Mouse (Mus musculus): Measurements from ENCODE around the gene Nxt1. TPM values are rescaled to one million over a fixed set of nuclear protein-coding genes. Genes with fewer than 3 reads are reported as not detected.

The Nxt1 gene
- polyA plus RNA-seq, 1 experiment from 2014 or later: 88.9 TPM

DNA sequence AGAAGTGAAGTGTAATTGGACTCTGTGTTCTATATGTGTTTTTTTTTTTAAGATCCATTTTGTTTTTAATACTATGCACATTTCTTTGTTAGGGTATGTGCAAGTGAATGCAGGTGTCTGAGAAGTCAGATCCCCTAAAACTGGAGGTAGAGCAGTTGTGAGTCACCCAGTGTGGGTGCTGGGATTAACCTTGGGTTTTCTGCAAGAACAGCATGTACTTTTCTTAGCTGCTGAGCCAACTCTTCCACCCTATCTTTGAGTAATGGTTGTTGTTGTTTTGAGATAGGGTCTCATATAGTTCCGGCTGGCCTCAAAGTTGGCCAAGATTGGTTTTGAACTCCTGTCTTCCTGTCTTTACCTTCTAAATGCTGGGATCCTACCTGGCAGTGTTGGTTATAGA is 10.6 kb downstream of the Nxt1 start:
- H3K4me1 ChIP-seq (replicated peaks; ENCODE audit: control insufficient read depth, insufficient read depth, low read length): peaks cover 23% of the 10 kb centered on the region
- no peak overlapping the region for H3K9ac ChIP-seq (ENCODE audit: low read length)

GRCm38 (mm10) chr2:148684972-148685371 is 12.6 kb downstream of the Nxt1 start:
- Histone ChIP-seq H3K4me3 (ENCODE audit: low read depth, low read length) (no peak overlapping the region), H3K4me2 (ENCODE audit: low read length) (no peak overlapping the region), H3K36me3 (ENCODE audit: control insufficient read depth, insufficient read depth, low read length) (peaks cover 59% of the 10 kb centered on the region), H3K27ac (ENCODE audit: low read depth) (no peak overlapping the region), H3K9me3 (ENCODE audit: control insufficient read depth, low read length) (no peaks in the 10 kb centered on the region), H3K9ac (ENCODE audit: low read length) (no peak overlapping the region), H3K4me1 (replicated peaks; ENCODE audit: control insufficient read depth, insufficient read depth, low read length) (peaks cover 13% of the 10 kb centered on the region), H3K27me3 (replicated peaks; ENCODE audit: control insufficient read depth, insufficient read depth, low read length) (no peaks in the 10 kb centered on the region)
- no peak for DNase-seq (ENCODE audit: low spot score)
- WGBS: 96% methylated on average over 2 of the region's 2 CpGs
- no peak for ATAC-seq (replicated peaks; ENCODE audit: low FRiP score, low TSS enrichment, low read depth)

More for the DNA sequence above, 10.6 kb downstream of the Nxt1 start:
- Histone ChIP-seq H3K4me2 (ENCODE audit: low read length) (no peak overlapping the region), H3K36me3 (ENCODE audit: control insufficient read depth, insufficient read depth, low read length) (peaks cover 44% of the 10 kb centered on the region), H3K9me3 (ENCODE audit: control insufficient read depth, low read length) (no peaks in the 10 kb centered on the region), H3K4me3 (ENCODE audit: low read depth, low read length) (no peak overlapping the region), H3K27me3 (replicated peaks; ENCODE audit: control insufficient read depth, insufficient read depth, low read length) (no peaks in the 10 kb centered on the region), H3K27ac (ENCODE audit: low read depth) (no peak overlapping the region)
- no peak for ATAC-seq (replicated peaks; ENCODE audit: low FRiP score, low TSS enrichment, low read depth)
- WGBS: 100% methylated on average over 1 of the region's 1 CpGs
- DNase-seq (ENCODE audit: low spot score): no peak

DNA sequence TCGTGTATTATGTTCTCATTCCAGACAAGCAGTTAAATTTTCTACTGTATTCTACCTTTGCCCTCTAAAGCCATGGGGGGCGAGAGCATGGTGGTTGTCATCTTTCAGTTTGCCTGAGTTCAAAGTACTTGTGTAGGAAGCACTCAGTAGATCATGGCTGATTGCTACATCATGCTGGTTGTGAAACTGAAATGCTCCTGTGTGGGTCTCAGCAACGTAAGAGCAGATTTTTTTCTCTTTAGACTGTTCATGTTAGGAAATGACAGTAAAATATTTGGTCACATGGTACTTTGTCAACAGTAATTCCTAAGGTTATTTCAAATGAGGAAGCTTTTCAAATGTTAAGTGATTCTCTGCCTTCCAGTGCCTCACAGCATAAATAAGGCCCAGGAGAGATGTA is 13.3 kb downstream of the Nxt1 start:
- no peak for ATAC-seq (replicated peaks; ENCODE audit: low FRiP score, low TSS enrichment, low read depth)
- peaks cover 9% of the 10 kb centered on the region; the same call in 1 of the 2 replicates for H3K4me1 ChIP-seq (replicated peaks; ENCODE audit: control insufficient read depth, insufficient read depth, low read length)
- WGBS: 85% methylated on average over 3 of the region's 3 CpGs
- H3K4me3 ChIP-seq (ENCODE audit: low read depth, low read length): no peak overlapping the region
- H3K36me3 ChIP-seq (ENCODE audit: control insufficient read depth, insufficient read depth, low read length): peaks cover 66% of the 10 kb centered on the region
- DNase-seq (ENCODE audit: low spot score): no peak
- no peak overlapping the region for H3K4me2 ChIP-seq (ENCODE audit: low read length)
- H3K9me3 ChIP-seq (ENCODE audit: control insufficient read depth, low read length): no peaks in the 10 kb centered on the region
- H3K27ac ChIP-seq (ENCODE audit: low read depth): no peak overlapping the region
- no peaks in the 10 kb centered on the region for H3K27me3 ChIP-seq (replicated peaks; ENCODE audit: control insufficient read depth, insufficient read depth, low read length)
- H3K9ac ChIP-seq (ENCODE audit: low read length): no peak overlapping the region

GRCm38 (mm10) chr2:148686862-148687261 is 14.5 kb downstream of the Nxt1 start:
- DNase-seq (ENCODE audit: low spot score) (no peak), ATAC-seq (replicated peaks; ENCODE audit: low FRiP score, low TSS enrichment, low read depth) (no peak)
- Histone ChIP-seq H3K36me3 (ENCODE audit: control insufficient read depth, insufficient read depth, low read length) (peaks cover 77% of the 10 kb centered on the region), H3K27ac (ENCODE audit: low read depth) (no peak overlapping the region), H3K4me1 (replicated peaks; ENCODE audit: control insufficient read depth, insufficient read depth, low read length) (peaks cover 7% of the 10 kb centered on the region; the same call in 1 of the 2 replicates), H3K27me3 (replicated peaks; ENCODE audit: control insufficient read depth, insufficient read depth, low read length) (no peaks in the 10 kb centered on the region), H3K4me2 (ENCODE audit: low read length) (no peak overlapping the region), H3K9ac (ENCODE audit: low read length) (no peak overlapping the region), H3K4me3 (ENCODE audit: low read depth, low read length) (no peak overlapping the region), H3K9me3 (ENCODE audit: control insufficient read depth, low read length) (no peaks in the 10 kb centered on the region)
- WGBS: 93% methylated on average over 1 of the region's 1 CpGs

DNA sequence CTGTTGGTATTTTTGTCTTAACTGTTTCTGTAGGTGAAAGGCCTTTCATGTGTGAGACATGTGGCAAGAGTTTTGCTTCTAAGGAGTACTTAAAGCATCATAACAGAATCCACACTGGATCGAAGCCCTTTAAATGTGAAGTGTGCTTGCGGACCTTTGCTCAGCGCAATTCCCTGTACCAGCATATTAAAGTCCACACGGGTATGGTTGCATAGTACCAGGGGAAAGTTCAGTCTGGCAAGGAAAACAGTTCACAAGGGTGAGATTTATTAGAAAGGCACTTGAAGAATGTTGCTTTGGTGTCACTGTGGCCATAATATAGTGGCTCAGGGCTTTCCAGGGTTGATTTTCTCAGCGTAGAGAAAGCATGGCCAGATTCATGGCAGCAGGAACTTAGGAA is 15.6 kb downstream of the Nxt1 start:
- Histone ChIP-seq H3K27ac (ENCODE audit: low read depth) (no peak overlapping the region), H3K9me3 (ENCODE audit: control insufficient read depth, low read length) (no peaks in the 10 kb centered on the region), H3K4me1 (replicated peaks; ENCODE audit: control insufficient read depth, insufficient read depth, low read length) (no peaks in the 10 kb centered on the region), H3K27me3 (replicated peaks; ENCODE audit: control insufficient read depth, insufficient read depth, low read length) (no peaks in the 10 kb centered on the region), H3K9ac (ENCODE audit: low read length) (no peak overlapping the region), H3K4me2 (ENCODE audit: low read length) (no peak overlapping the region), H3K4me3 (ENCODE audit: low read depth, low read length) (no peak overlapping the region), H3K36me3 (ENCODE audit: control insufficient read depth, insufficient read depth, low read length) (peaks cover 86% of the 10 kb centered on the region)
- no peak for DNase-seq (ENCODE audit: low spot score)
- ATAC-seq (replicated peaks; ENCODE audit: low FRiP score, low TSS enrichment, low read depth): no peak
- WGBS: 94% methylated on average over 5 of the region's 5 CpGs

GRCm38 (mm10) chr2:148689444-148690140 is 17.2 kb downstream of the Nxt1 start:
- no peaks in the 10 kb centered on the region for H3K27me3 ChIP-seq (replicated peaks; ENCODE audit: control insufficient read depth, insufficient read depth, low read length)
- H3K4me2 ChIP-seq (ENCODE audit: low read length): no peak overlapping the region
- no peak overlapping the region for H3K9ac ChIP-seq (ENCODE audit: low read length)
- no peak overlapping the region for H3K4me3 ChIP-seq (ENCODE audit: low read depth, low read length)
- no peaks in the 10 kb centered on the region for H3K4me1 ChIP-seq (replicated peaks; ENCODE audit: control insufficient read depth, insufficient read depth, low read length)
- H3K27ac ChIP-seq (ENCODE audit: low read depth): no peak overlapping the region
- no peaks in the 10 kb centered on the region for H3K9me3 ChIP-seq (ENCODE audit: control insufficient read depth, low read length)
- peaks cover 90% of the 10 kb centered on the region for H3K36me3 ChIP-seq (ENCODE audit: control insufficient read depth, insufficient read depth, low read length)
- 89% methylated on average over 6 of the region's 6 CpGs for WGBS
- DNase-seq (ENCODE audit: low spot score) (no peak), ATAC-seq (replicated peaks; ENCODE audit: low FRiP score, low TSS enrichment, low read depth) (no peak)

DNA sequence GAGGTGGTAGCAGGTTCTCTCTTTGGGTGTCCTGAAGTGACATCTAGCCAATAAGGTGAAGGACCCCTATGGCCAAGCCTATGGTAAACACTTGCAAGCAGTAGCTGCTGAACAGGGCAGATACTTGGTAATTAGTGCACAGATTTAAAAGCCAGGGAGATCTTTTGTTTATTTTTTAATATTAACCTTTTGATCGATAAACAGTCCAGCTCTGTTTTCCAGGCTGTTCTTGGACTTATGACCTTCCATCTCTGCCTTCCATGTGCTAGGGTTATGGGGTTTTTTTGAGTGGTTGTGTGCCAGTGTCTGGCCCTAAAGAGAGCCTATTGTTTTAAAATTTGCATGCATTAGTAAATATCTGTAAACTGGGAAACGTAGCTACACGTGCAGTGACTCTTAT is 17.9 kb downstream of the Nxt1 start:
- WGBS: 90% methylated on average over 3 of the region's 3 CpGs
- no peak overlapping the region for H3K4me2 ChIP-seq (ENCODE audit: low read length)
- DNase-seq (ENCODE audit: low spot score) (no peak), ATAC-seq (replicated peaks; ENCODE audit: low FRiP score, low TSS enrichment, low read depth) (no peak)
- H3K27me3 ChIP-seq (replicated peaks; ENCODE audit: control insufficient read depth, insufficient read depth, low read length): no peaks in the 10 kb centered on the region
- no peaks in the 10 kb centered on the region for H3K4me1 ChIP-seq (replicated peaks; ENCODE audit: control insufficient read depth, insufficient read depth, low read length)
- no peak overlapping the region for H3K27ac ChIP-seq (ENCODE audit: low read depth)
- H3K9ac ChIP-seq (ENCODE audit: low read length): no peak overlapping the region
- H3K4me3 ChIP-seq (ENCODE audit: low read depth, low read length): no peak overlapping the region
- peaks cover 90% of the 10 kb centered on the region for H3K36me3 ChIP-seq (ENCODE audit: control insufficient read depth, insufficient read depth, low read length)
- no peaks in the 10 kb centered on the region for H3K9me3 ChIP-seq (ENCODE audit: control insufficient read depth, low read length)

DNA sequence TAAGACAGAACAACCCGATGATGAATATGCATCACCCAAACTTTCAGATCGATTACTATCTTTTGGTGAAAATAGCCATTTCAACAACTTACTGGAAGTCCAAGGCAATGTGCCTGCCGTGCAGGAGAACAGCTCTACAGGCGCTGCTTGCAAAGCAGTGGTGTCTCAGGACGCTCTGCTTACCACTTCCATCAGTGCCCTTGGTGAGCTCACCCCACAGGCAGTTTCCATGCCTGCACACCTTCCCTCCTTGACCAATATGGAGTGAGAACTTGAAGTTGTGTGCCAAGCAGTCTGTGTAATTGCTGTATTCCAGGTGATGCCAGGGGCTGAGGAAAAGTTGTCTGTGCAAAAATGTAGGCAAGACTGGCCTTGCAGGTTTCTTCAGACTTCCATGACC is 18.4 kb downstream of the Nxt1 start:
- Histone ChIP-seq H3K9me3 (ENCODE audit: control insufficient read depth, low read length) (no peaks in the 10 kb centered on the region), H3K36me3 (ENCODE audit: control insufficient read depth, insufficient read depth, low read length) (peaks cover 90% of the 10 kb centered on the region), H3K4me3 (ENCODE audit: low read depth, low read length) (no peak overlapping the region), H3K4me2 (ENCODE audit: low read length) (no peak overlapping the region), H3K27ac (ENCODE audit: low read depth) (no peak overlapping the region), H3K9ac (ENCODE audit: low read length) (no peak overlapping the region), H3K27me3 (replicated peaks; ENCODE audit: control insufficient read depth, insufficient read depth, low read length) (no peaks in the 10 kb centered on the region), H3K4me1 (replicated peaks; ENCODE audit: control insufficient read depth, insufficient read depth, low read length) (no peaks in the 10 kb centered on the region)
- DNase-seq (ENCODE audit: low spot score) (no peak), ATAC-seq (replicated peaks; ENCODE audit: low FRiP score, low TSS enrichment, low read depth) (no peak)
- WGBS: 93% methylated on average over 5 of the region's 5 CpGs

- no peak for DNase-seq (ENCODE audit: low spot score)
- WGBS: 74% methylated on average over 5 of the region's 5 CpGs
- Histone ChIP-seq H3K4me3 (ENCODE audit: low read depth, low read length) (no peak overlapping the region), H3K9ac (ENCODE audit: low read length) (no peak overlapping the region), H3K4me1 (replicated peaks; ENCODE audit: control insufficient read depth, insufficient read depth, low read length) (no peaks in the 10 kb centered on the region), H3K27ac (ENCODE audit: low read depth) (no peak overlapping the region), H3K27me3 (replicated peaks; ENCODE audit: control insufficient read depth, insufficient read depth, low read length) (no peaks in the 10 kb centered on the region), H3K9me3 (ENCODE audit: control insufficient read depth, low read length) (no peaks in the 10 kb centered on the region), H3K4me2 (ENCODE audit: low read length) (no peak overlapping the region), H3K36me3 (ENCODE audit: control insufficient read depth, insufficient read depth, low read length) (peaks cover 40% of the 10 kb centered on the region)
- ATAC-seq (replicated peaks; ENCODE audit: low FRiP score, low TSS enrichment, low read depth): no peak
These were observed 26.2 kb downstream of the Nxt1 start for GRCm38 (mm10) chr2:148698571-148698970.

Data from intestine, embryonic 14.5 days (tissue).